Mouse (Mus musculus): ENCODE measurements at regions not wholly inside any gene's neighbourhood (a gene's known extent, or its start where the extent isn't known, plus 50 kb on each side); places are given as distances from the start of the nearest gene placed in this dataset.

DNA sequence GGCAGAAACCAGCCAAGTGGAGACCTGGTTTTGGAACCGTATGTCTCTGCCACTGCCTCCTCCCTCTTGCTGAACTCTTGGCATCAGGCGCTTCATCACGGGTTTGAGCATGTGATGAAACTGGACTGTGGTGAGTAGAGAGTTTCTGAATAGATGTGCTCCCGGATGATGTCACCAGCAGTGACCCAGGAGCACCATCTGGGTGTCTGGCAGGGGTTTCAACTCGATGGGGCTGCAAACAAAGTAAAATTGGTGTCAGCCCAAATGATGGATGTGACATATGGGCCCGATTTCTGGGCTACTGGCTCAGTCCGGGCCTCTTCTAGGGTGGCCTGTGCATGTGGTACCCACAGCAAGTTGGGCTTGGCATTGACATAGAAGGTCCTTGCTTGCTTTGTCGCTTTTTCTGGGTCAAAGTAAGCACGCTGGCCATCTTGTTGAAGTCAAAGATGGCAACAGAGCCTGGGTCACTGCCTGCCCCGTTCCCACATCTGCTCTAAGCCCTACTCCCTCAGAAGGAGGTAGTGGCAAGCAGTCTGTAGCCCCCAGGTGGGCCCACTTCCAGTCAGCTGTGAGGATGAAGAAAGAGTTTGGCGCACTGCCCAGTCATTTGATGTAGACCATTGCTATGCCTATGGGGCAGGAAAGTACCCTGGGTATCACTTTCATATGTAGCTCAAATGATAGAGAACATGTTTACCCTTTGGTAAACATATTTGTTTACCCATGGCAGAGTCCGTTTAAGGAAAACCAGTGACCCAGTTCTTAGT is 133.0 kb downstream of the Opa1 start:
- TF ChIP-seq CTCF (IDR thresholded peaks at IDR 0.05; ENCODE audit: control insufficient read depth, insufficient read depth, low read length), result no peak
- TF ChIP-seq POLR2A (IDR thresholded peaks at IDR 0.05; ENCODE audit: borderline replicate concordance, control insufficient read depth, low read depth, low read length), result no peak
